17 mouse cellular contexts compared by ENCODE assay signal in genomic region chr13:11716216-11716615, GRCm38 (mm10).
A peak's percentile ranks its signal among the peaks of the same experiment; 100 is the strongest.
DNase-seq lines count a peak whose midpoint lies in the region; ATAC-seq and TF ChIP-seq lines count a peak whose summit lies in the region.
"Had no signal": no experiment of that assay in that cellular context is flagged by ENCODE, and none has a peak within 500 bp of the region (broad histone marks: within the 10 kb centered on the region; RNA-seq: fewer than 3 reads in every experiment).

No protein-coding gene starts in this region.

- WGBS in hindbrain, postnatal 0 days = 80% methylated on average over 4 of the region's 4 CpGs
- WGBS in hindbrain, embryonic 10.5 days = 97% methylated on average over 4 of the region's 4 CpGs
- 96% methylated on average over 4 of the region's 4 CpGs for WGBS in midbrain, embryonic 14.5 days
- 86% methylated on average over 4 of the region's 4 CpGs for WGBS in midbrain, embryonic 16.5 days

- no peak overlapping the region for H3K27ac ChIP-seq in hindbrain, postnatal 0 days
- no peak overlapping the region for H3K27ac ChIP-seq in hindbrain, embryonic 10.5 days
- no peak overlapping the region for H3K27ac ChIP-seq in midbrain, embryonic 14.5 days (replicated peaks; ENCODE audit: low read depth, low read length)
- H3K27ac ChIP-seq in midbrain, embryonic 16.5 days (ENCODE audit: low read length) = no peak overlapping the region
- H3K27ac ChIP-seq: embryonic facial prominence, embryonic 10.5 days; hindbrain, embryonic 12.5 days had no signal

- peak; percentile 38 to 39 for DNase-seq in cerebellum, postnatal 14 days
- DNase-seq in cerebellum, adult 18-20 months = no peak
- DNase-seq in hindbrain, postnatal 0 days (ENCODE audit: low spot score) = peak; percentile 12
- no peak for DNase-seq in hindbrain, embryonic 10.5 days (ENCODE audit: low spot score)
- peak; percentile 18 for DNase-seq in midbrain, embryonic 14.5 days
- peak; percentile 18 for DNase-seq in brain, embryonic 14.5 days (ENCODE audit: low read depth)
- DNase-seq: adrenal gland, adult 2 months; adrenal gland, postnatal 25 days; cerebellum, adult 8-10 months; gastrocnemius, postnatal 14 days had no signal

- no peaks in the 10 kb centered on the region for H3K27me3 ChIP-seq in hindbrain, postnatal 0 days (ENCODE audit: insufficient read depth, low read length)
- no peaks in the 10 kb centered on the region for H3K27me3 ChIP-seq in hindbrain, embryonic 10.5 days (ENCODE audit: insufficient read depth, poor library complexity, severe bottlenecking)
- H3K27me3 ChIP-seq in midbrain, embryonic 14.5 days (ENCODE audit: control insufficient read depth, insufficient read depth, low read length) = no peaks in the 10 kb centered on the region
- no peaks in the 10 kb centered on the region for H3K27me3 ChIP-seq in midbrain, embryonic 16.5 days (ENCODE audit: control insufficient read depth, insufficient read depth, low read depth, low read length)
- H3K27me3 ChIP-seq: CH12.LX; heart, embryonic 12.5 days; hindbrain, embryonic 12.5 days had no signal

- no peak for TF ChIP-seq POLR2A in brain, embryonic 14.5 days (IDR thresholded peaks at IDR 0.05; ENCODE audit: borderline replicate concordance, extremely low read depth, insufficient read depth, insufficient read length, poor library complexity, severe bottlenecking)

- H3K9me3 ChIP-seq in hindbrain, postnatal 0 days (ENCODE audit: low read length) = no peaks in the 10 kb centered on the region
- H3K9me3 ChIP-seq in hindbrain, embryonic 10.5 days = no peaks in the 10 kb centered on the region
- no peaks in the 10 kb centered on the region for H3K9me3 ChIP-seq in midbrain, embryonic 14.5 days (ENCODE audit: control insufficient read depth, low read length)
- H3K9me3 ChIP-seq in midbrain, embryonic 16.5 days (replicated peaks; ENCODE audit: control insufficient read depth, low read length, poor library complexity, severe bottlenecking) = no peaks in the 10 kb centered on the region
- H3K9me3 ChIP-seq: embryonic facial prominence, embryonic 10.5 days; heart, embryonic 12.5 days; hindbrain, embryonic 12.5 days had no signal

- no peak for ATAC-seq in hindbrain, postnatal 0 days
- no peak for ATAC-seq in midbrain, embryonic 14.5 days (ENCODE audit: low FRiP score, low TSS enrichment)
- ATAC-seq in midbrain, embryonic 16.5 days = no peak
- ATAC-seq: forebrain, embryonic 16.5 days; hindbrain, embryonic 16.5 days had no signal

- H3K4me1 ChIP-seq in hindbrain, postnatal 0 days (ENCODE audit: insufficient read depth, low read length) = no peaks in the 10 kb centered on the region
- no peaks in the 10 kb centered on the region for H3K4me1 ChIP-seq in hindbrain, embryonic 10.5 days (replicated peaks)
- no peaks in the 10 kb centered on the region for H3K4me1 ChIP-seq in midbrain, embryonic 14.5 days (ENCODE audit: control insufficient read depth, insufficient read depth, low read length)
- no peaks in the 10 kb centered on the region for H3K4me1 ChIP-seq in midbrain, embryonic 16.5 days (ENCODE audit: control insufficient read depth, insufficient read depth, low read length)
- H3K4me1 ChIP-seq: embryonic facial prominence, embryonic 10.5 days; hindbrain, embryonic 12.5 days had no signal

- no peak for TF ChIP-seq CTCF in hindbrain, postnatal 0 days (IDR thresholded peaks at IDR 0.05; ENCODE audit: low read depth)
- TF ChIP-seq CTCF in brain, embryonic 14.5 days (IDR thresholded peaks at IDR 0.05; ENCODE audit: borderline replicate concordance, extremely low read depth, insufficient read depth, insufficient read length) = no peak

- H3K4me2 ChIP-seq in hindbrain, postnatal 0 days (ENCODE audit: low read depth, low read length) = no peak overlapping the region
- no peak overlapping the region for H3K4me2 ChIP-seq in midbrain, embryonic 14.5 days (ENCODE audit: low read length)
- H3K4me2 ChIP-seq in midbrain, embryonic 16.5 days (ENCODE audit: low read length) = no peak overlapping the region
- H3K4me2 ChIP-seq: heart, embryonic 12.5 days; hindbrain, embryonic 12.5 days had no signal

- H3K9ac ChIP-seq in hindbrain, postnatal 0 days (replicated peaks; ENCODE audit: low read length) = no peak overlapping the region
- H3K9ac ChIP-seq in midbrain, embryonic 14.5 days (replicated peaks; ENCODE audit: low read length) = no peak overlapping the region
- H3K9ac ChIP-seq in midbrain, embryonic 16.5 days (ENCODE audit: low read depth, low read length) = no peak overlapping the region
- H3K9ac ChIP-seq: heart, embryonic 12.5 days; hindbrain, embryonic 12.5 days had no signal

- no peak overlapping the region for H3K4me3 ChIP-seq in hindbrain, postnatal 0 days (ENCODE audit: low read length)
- H3K4me3 ChIP-seq in hindbrain, embryonic 10.5 days = no peak overlapping the region
- no peak overlapping the region for H3K4me3 ChIP-seq in midbrain, embryonic 14.5 days (replicated peaks; ENCODE audit: low read depth, low read length)
- no peak overlapping the region for H3K4me3 ChIP-seq in midbrain, embryonic 16.5 days (ENCODE audit: low read depth, low read length)
- H3K4me3 ChIP-seq: embryonic facial prominence, embryonic 10.5 days; heart, embryonic 12.5 days; hindbrain, embryonic 12.5 days had no signal

- H3K36me3 ChIP-seq in hindbrain, postnatal 0 days (ENCODE audit: insufficient read depth, low read length) = no peaks in the 10 kb centered on the region; the same call in 1 of the 2 replicates
- H3K36me3 ChIP-seq in hindbrain, embryonic 10.5 days = no peaks in the 10 kb centered on the region
- no peaks in the 10 kb centered on the region for H3K36me3 ChIP-seq in midbrain, embryonic 14.5 days (ENCODE audit: control insufficient read depth, insufficient read depth, low read length)
- H3K36me3 ChIP-seq in midbrain, embryonic 16.5 days (ENCODE audit: control insufficient read depth, insufficient read depth, low read length) = no peaks in the 10 kb centered on the region
- H3K36me3 ChIP-seq: embryonic facial prominence, embryonic 10.5 days; hindbrain, embryonic 12.5 days had no signal

Comparison
In these comparisons a context has a peak if more than half of its experiments do, and no peak if none do; other contexts are left out.
1. DNase-seq: peak in cerebellum, postnatal 14 days (2 of 2), hindbrain, postnatal 0 days (single experiment), midbrain, embryonic 14.5 days (single experiment) and brain, embryonic 14.5 days (single experiment); none in cerebellum, adult 18-20 months (0 of 2) and hindbrain, embryonic 10.5 days (single experiment).